Mouse (Mus musculus): ENCODE results near the gene Tgfbr1. TPM values are rescaled to one million over a fixed set of nuclear protein-coding genes. Genes with fewer than 3 reads are reported as not detected.

Tgfbr1 gene
- polyA plus RNA-seq, 2 experiments from 2014 or later = 35.2 to 38.2 TPM

- no peak for ATAC-seq
These were observed 71.4 kb downstream of the Tgfbr1 start for GRCm38 (mm10) chr4:47424376-47424775.

GRCm38 (mm10) chr4:47425247-47425830, 72.3 kb downstream of the Tgfbr1 start:
- no peak for ATAC-seq

GRCm38 (mm10) chr4:47427606-47428005, 74.6 kb downstream of the Tgfbr1 start:
- no peak for ATAC-seq

GRCm38 (mm10) chr4:47430557-47430956, 77.5 kb downstream of the Tgfbr1 start:
- ATAC-seq = no peak

GRCm38 (mm10) chr4:47431081-47431480, 78.1 kb downstream of the Tgfbr1 start:
- no peak for ATAC-seq

GRCm38 (mm10) chr4:47432766-47433165, 79.7 kb downstream of the Tgfbr1 start:
- ATAC-seq = no peak

- ATAC-seq = no peak
These were observed 82.1 kb downstream of the Tgfbr1 start for GRCm38 (mm10) chr4:47435131-47435530.

- ATAC-seq = no peak
These were observed 82.7 kb downstream of the Tgfbr1 start for GRCm38 (mm10) chr4:47435566-47436360.

- no peak for ATAC-seq
These were observed 84.6 kb downstream of the Tgfbr1 start for GRCm38 (mm10) chr4:47437365-47438340.

- no peak for ATAC-seq
These were observed 85.9 kb downstream of the Tgfbr1 start for GRCm38 (mm10) chr4:47438956-47439355.

GRCm38 (mm10) chr4:47440951-47441350, 87.9 kb downstream of the Tgfbr1 start:
- ATAC-seq = no peak

GRCm38 (mm10) chr4:47448526-47448925, 95.5 kb downstream of the Tgfbr1 start:
- ATAC-seq = no peak

GRCm38 (mm10) chr4:47449116-47449515, 96.1 kb downstream of the Tgfbr1 start:
- ATAC-seq = no peak

- ATAC-seq = no peak
These were observed 96.8 kb downstream of the Tgfbr1 start for GRCm38 (mm10) chr4:47449586-47450522.

Other genes starting within 250 kb of the Tgfbr1 start
- gene Col15a1, start 145.1 kb upstream of the Tgfbr1 start, polyA plus RNA-seq (2017; shearing (Covaris generic)) = 1 to 10 TPM; 2.6 to 5.3 TPM
- gene Alg2, start 121.1 kb downstream of the Tgfbr1 start, polyA plus RNA-seq (2017; shearing (Covaris generic)) = 1 to 10 TPM; 6.4 to 9.8 TPM
- gene Sec61b, start 121.4 kb downstream of the Tgfbr1 start, polyA plus RNA-seq (2017; shearing (Covaris generic)) = 100 to 1,000 TPM; 366 to 372 TPM

All from activated CD4-positive, CD25-positive, alpha-beta regulatory T cell, adult 4 months (primary cell).